Mouse (Mus musculus) heart, embryonic 13.5 days (tissue): ENCODE data around the gene Donson. TPM values are rescaled to one million over a fixed set of nuclear protein-coding genes. Genes with fewer than 3 reads are reported as not detected.
A peak's percentile ranks its signal among the peaks of the same experiment; 100 is the strongest.

Experiments used
- ATAC-seq: fragments of 200-750 bp; cut with Nextera tagmentation; 2 replicates; pipeline ENCODE4 v1.8.0; 2017; ENCODE audit warnings: moderate TSS enrichment; ENCODE audit not compliant: insufficient number of reproducible peaks, low FRiP score, low TSS enrichment; ENCODE audit errors: extremely low read depth
- H3K27ac ChIP-seq: fragments of 300-500 bp; sonication (generic); replicated peaks from 2 replicates; pipeline ENCODE4 v1.5.1; 2015; ENCODE audit warnings: moderate library complexity, mild to moderate bottlenecking, inconsistent platforms
- H3K27me3 ChIP-seq: fragments of 300-500 bp; sonication (generic); replicated peaks from 2 replicates; pipeline ENCODE4 v1.6.1; 2015; ENCODE audit warnings: mild to moderate bottlenecking, inconsistent platforms
- H3K36me3 ChIP-seq: fragments of 300-500 bp; sonication (generic); 2 replicates; pipeline ENCODE4 v1.6.1; 2015; ENCODE audit warnings: mild to moderate bottlenecking, inconsistent platforms
- H3K4me1 ChIP-seq: fragments of 300-500 bp; sonication (generic); 2 replicates; pipeline ENCODE4 v1.6.1; 2015; ENCODE audit warnings: inconsistent platforms
- H3K4me2 ChIP-seq: fragments of 300-500 bp; sonication (generic); 2 replicates; pipeline ENCODE4 v1.6.1; 2015; ENCODE audit warnings: inconsistent platforms, mild to moderate bottlenecking, moderate library complexity
- H3K4me3 ChIP-seq: fragments of 300-500 bp; sonication (generic); 2 replicates; pipeline ENCODE4 v1.5.1; 2015; ENCODE audit warnings: moderate library complexity, mild to moderate bottlenecking, inconsistent platforms
- H3K9ac ChIP-seq: fragments of 300-500 bp; sonication (generic); 2 replicates; pipeline ENCODE4 v1.6.1; 2015; ENCODE audit warnings: inconsistent platforms, mild to moderate bottlenecking, moderate library complexity
- H3K9me3 ChIP-seq: fragments of 300-500 bp; sonication (generic); 2 replicates; pipeline ENCODE4 v1.6.1; 2016; ENCODE audit warnings: inconsistent platforms
- WGBS: fragments of 180-500 bp; shearing (Covaris S2); methylation state at CpG from one replicate; pipeline ENCODE4 v1.1.7; 2015; ENCODE audit warnings: mixed read lengths; 5-methylcytosine and 5-hydroxymethylcytosine counted together
- polyA plus RNA-seq: library from polyadenylated mRNA; unstranded; fragments of >200 nt; fragmentation: Nextera tagmentation; extraction: Ambion mirVana; gene quantifications from 2 replicates; pipeline ENCODE4 v1.2.1, GENCODE M21; 2015

Donson gene
- polyA plus RNA-seq, 1 experiment from 2014 or later: 13.9 TPM

- Histone ChIP-seq H3K4me1 (peaks cover 23% of the 10 kb centered on the region), H3K9me3 (no peaks in the 10 kb centered on the region), H3K36me3 (peaks cover 48% of the 10 kb centered on the region), H3K27me3 (no peaks in the 10 kb centered on the region), H3K27ac (no peak overlapping the region), H3K9ac (no peak overlapping the region), H3K4me2 (0 out of 2 replicates have a peak overlapping the region, but pooled peaks have one; percentile 9), H3K4me3 (no peak overlapping the region)
- WGBS: 78% methylated on average over 5 of the region's 5 CpGs
- ATAC-seq: no peak
These were observed 2.2 kb downstream of the Donson start for GRCm38 (mm10) chr16:91686369-91686768.

- no peak for ATAC-seq
- Histone ChIP-seq H3K36me3 (peaks cover 56% of the 10 kb centered on the region), H3K4me3 (no peak overlapping the region), H3K4me1 (peaks cover 23% of the 10 kb centered on the region), H3K9me3 (no peaks in the 10 kb centered on the region), H3K4me2 (no peak overlapping the region), H3K27ac (no peak overlapping the region), H3K27me3 (no peaks in the 10 kb centered on the region), H3K9ac (no peak overlapping the region)
- 75% methylated on average over 5 of the region's 5 CpGs for WGBS
These were observed 3.0 kb downstream of the Donson start for GRCm38 (mm10) chr16:91685526-91685925.

GRCm38 (mm10) chr16:91680656-91681055 is 7.9 kb downstream of the Donson start:
- no peak overlapping the region for H3K9ac ChIP-seq
- H3K9me3 ChIP-seq: no peaks in the 10 kb centered on the region
- 77% methylated on average over 5 of the region's 5 CpGs for whole genome bisulfite sequencing
- peaks cover 97% of the 10 kb centered on the region for H3K36me3 ChIP-seq
- H3K27me3 ChIP-seq: no peaks in the 10 kb centered on the region
- no peak overlapping the region for H3K4me3 ChIP-seq
- no peak for ATAC-seq
- no peak overlapping the region for H3K4me2 ChIP-seq
- no peaks in the 10 kb centered on the region for H3K4me1 ChIP-seq
- no peak overlapping the region for H3K27ac ChIP-seq

- H3K9ac ChIP-seq: no peak overlapping the region
- no peak overlapping the region for H3K4me2 ChIP-seq
- ATAC-seq: no peak
- H3K27ac ChIP-seq: no peak overlapping the region
- peaks cover 98% of the 10 kb centered on the region for H3K36me3 ChIP-seq
- H3K27me3 ChIP-seq: no peaks in the 10 kb centered on the region
- no peaks in the 10 kb centered on the region for H3K4me1 ChIP-seq
- H3K4me3 ChIP-seq: no peak overlapping the region
- no peaks in the 10 kb centered on the region for H3K9me3 ChIP-seq
- 89% methylated on average over 5 of the region's 5 CpGs for WGBS
These were observed 10.2 kb downstream of the Donson start for GRCm38 (mm10) chr16:91678147-91678911.

- 84% methylated on average over 4 of the region's 4 CpGs for WGBS
- ATAC-seq: no peak
- Histone ChIP-seq H3K4me2 (no peak overlapping the region), H3K36me3 (peaks cover 97% of the 10 kb centered on the region), H3K4me1 (no peaks in the 10 kb centered on the region), H3K27me3 (no peaks in the 10 kb centered on the region), H3K9ac (no peak overlapping the region), H3K9me3 (no peaks in the 10 kb centered on the region), H3K4me3 (no peak overlapping the region), H3K27ac (no peak overlapping the region)
These were observed 14.1 kb downstream of the Donson start for GRCm38 (mm10) chr16:91674500-91674899.

- Histone ChIP-seq H3K4me3 (no peak overlapping the region), H3K9ac (no peak overlapping the region), H3K9me3 (0 out of 2 replicates have a peak, but pooled peaks cover 4% of the 10 kb centered on the region), H3K4me2 (no peak overlapping the region), H3K36me3 (peaks cover 95% of the 10 kb centered on the region), H3K27ac (no peak overlapping the region), H3K27me3 (no peaks in the 10 kb centered on the region), H3K4me1 (peaks cover 13% of the 10 kb centered on the region)
- WGBS: 92% methylated on average over 3 of the region's 3 CpGs
- ATAC-seq: no peak
These were observed 24.8 kb downstream of the Donson start for GRCm38 (mm10) chr16:91663795-91664194.

GRCm38 (mm10) chr16:91662336-91662735 is 26.2 kb downstream of the Donson start:
- WGBS: 86% methylated on average over 16 of the region's 16 CpGs
- no peak overlapping the region for H3K4me3 ChIP-seq
- ATAC-seq: no peak
- H3K36me3 ChIP-seq: peaks cover 98% of the 10 kb centered on the region
- no peak overlapping the region for H3K27ac ChIP-seq
- H3K4me1 ChIP-seq: peaks cover 13% of the 10 kb centered on the region
- no peak overlapping the region for H3K4me2 ChIP-seq
- H3K27me3 ChIP-seq: no peaks in the 10 kb centered on the region
- 0 out of 2 replicates have a peak, but pooled peaks cover 4% of the 10 kb centered on the region for H3K9me3 ChIP-seq
- H3K9ac ChIP-seq: no peak overlapping the region

- Histone ChIP-seq H3K4me3 (no peak overlapping the region), H3K27me3 (no peaks in the 10 kb centered on the region), H3K9me3 (0 out of 2 replicates have a peak, but pooled peaks cover 4% of the 10 kb centered on the region), H3K4me2 (no peak overlapping the region), H3K9ac (no peak overlapping the region), H3K4me1 (peaks cover 13% of the 10 kb centered on the region), H3K36me3 (peaks cover 98% of the 10 kb centered on the region), H3K27ac (no peak overlapping the region)
- 81% methylated on average over 1 of the region's 1 CpGs for WGBS
- no peak for ATAC-seq
These were observed 27.2 kb downstream of the Donson start for GRCm38 (mm10) chr16:91661397-91661796.

- 0 out of 2 replicates have a peak, but pooled peaks cover 4% of the 10 kb centered on the region for H3K9me3 ChIP-seq
- no peak overlapping the region for H3K4me3 ChIP-seq
- no peak overlapping the region for H3K9ac ChIP-seq
- no peak overlapping the region for H3K27ac ChIP-seq
- H3K4me1 ChIP-seq: peaks cover 13% of the 10 kb centered on the region
- H3K27me3 ChIP-seq: no peaks in the 10 kb centered on the region
- WGBS: 97% methylated on average over 20 of the region's 20 CpGs
- peaks cover 98% of the 10 kb centered on the region for H3K36me3 ChIP-seq
- H3K4me2 ChIP-seq: no peak overlapping the region
- no peak for ATAC-seq
These were observed 28.8 kb downstream of the Donson start for GRCm38 (mm10) chr16:91659798-91660197.

- no peak for ATAC-seq
- Histone ChIP-seq H3K9ac (no peak overlapping the region), H3K36me3 (peaks cover 96% of the 10 kb centered on the region), H3K9me3 (0 out of 2 replicates have a peak, but pooled peaks cover 4% of the 10 kb centered on the region), H3K27me3 (no peaks in the 10 kb centered on the region), H3K4me1 (peaks cover 13% of the 10 kb centered on the region), H3K4me2 (no peak overlapping the region), H3K4me3 (no peak overlapping the region), H3K27ac (no peak overlapping the region)
- 81% methylated on average over 5 of the region's 5 CpGs for WGBS
These were observed 30.1 kb downstream of the Donson start for GRCm38 (mm10) chr16:91658471-91658870.

- Histone ChIP-seq H3K9ac (no peak overlapping the region), H3K4me1 (peaks cover 17% of the 10 kb centered on the region), H3K4me3 (no peak overlapping the region), H3K27ac (no peak overlapping the region), H3K9me3 (0 out of 2 replicates have a peak, but pooled peaks cover 4% of the 10 kb centered on the region), H3K36me3 (peaks cover 92% of the 10 kb centered on the region), H3K27me3 (no peaks in the 10 kb centered on the region), H3K4me2 (no peak overlapping the region)
- no peak for ATAC-seq
- 96% methylated on average over 17 of the region's 17 CpGs for WGBS
These were observed 31.3 kb downstream of the Donson start for GRCm38 (mm10) chr16:91657285-91657684.

- peaks cover 12% of the 10 kb centered on the region for H3K4me1 ChIP-seq
- H3K27ac ChIP-seq: no peak overlapping the region
- no peak overlapping the region for H3K9ac ChIP-seq
- H3K4me2 ChIP-seq: no peak overlapping the region
- H3K9me3 ChIP-seq: 0 out of 2 replicates have a peak, but pooled peaks cover 4% of the 10 kb centered on the region
- WGBS: 95% methylated on average over 9 of the region's 9 CpGs
- no peak for ATAC-seq
- H3K27me3 ChIP-seq: no peaks in the 10 kb centered on the region
- H3K4me3 ChIP-seq: no peak overlapping the region
- H3K36me3 ChIP-seq: peaks cover 88% of the 10 kb centered on the region
These were observed 33.3 kb downstream of the Donson start for GRCm38 (mm10) chr16:91655285-91655684.
